Mouse (Mus musculus): ENCODE measurements around the gene Fam193a. TPM values are rescaled to one million over a fixed set of nuclear protein-coding genes. Genes with fewer than 3 reads are reported as not detected.

Gene Fam193a
- 17.3 TPM for polyA plus RNA-seq (2017; shearing (Covaris generic))

DNA sequence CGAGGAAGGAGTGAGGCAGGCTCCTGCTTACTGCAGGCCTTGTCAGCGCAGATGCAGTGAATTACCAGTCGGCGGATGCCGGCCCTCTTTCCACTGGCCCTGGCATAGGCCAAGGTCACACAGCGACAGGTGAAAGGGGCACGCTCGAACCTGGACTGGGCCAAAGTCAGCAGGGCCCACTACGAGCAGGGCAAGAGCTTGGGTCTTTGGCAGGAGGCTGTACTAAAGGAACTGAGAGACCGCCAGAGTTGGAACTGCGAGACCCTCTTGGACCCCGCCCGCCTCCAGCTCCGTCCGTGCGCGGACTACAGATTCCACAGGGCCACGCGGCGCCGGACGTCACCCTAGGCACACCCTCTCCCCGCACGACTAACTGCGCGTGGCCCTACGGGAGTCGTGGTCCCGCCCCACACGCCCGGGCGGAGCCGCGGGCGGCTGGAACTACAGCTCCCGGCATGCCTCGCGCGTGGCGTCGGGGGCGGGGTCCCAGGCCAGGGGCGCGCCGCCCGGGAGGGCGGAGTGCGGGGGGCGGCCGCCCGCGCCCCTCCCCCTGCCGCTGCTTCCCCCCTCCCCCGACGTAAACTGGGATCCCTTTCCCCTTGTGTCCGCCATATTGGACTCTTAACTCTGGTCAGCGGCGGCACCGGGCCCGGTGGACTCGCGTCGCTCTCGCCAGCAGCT, at the start of gene Fam193a:
Fam193a (plus strand) TSS at position 593 of the 681 bp plus-strand sequence.

DNA sequence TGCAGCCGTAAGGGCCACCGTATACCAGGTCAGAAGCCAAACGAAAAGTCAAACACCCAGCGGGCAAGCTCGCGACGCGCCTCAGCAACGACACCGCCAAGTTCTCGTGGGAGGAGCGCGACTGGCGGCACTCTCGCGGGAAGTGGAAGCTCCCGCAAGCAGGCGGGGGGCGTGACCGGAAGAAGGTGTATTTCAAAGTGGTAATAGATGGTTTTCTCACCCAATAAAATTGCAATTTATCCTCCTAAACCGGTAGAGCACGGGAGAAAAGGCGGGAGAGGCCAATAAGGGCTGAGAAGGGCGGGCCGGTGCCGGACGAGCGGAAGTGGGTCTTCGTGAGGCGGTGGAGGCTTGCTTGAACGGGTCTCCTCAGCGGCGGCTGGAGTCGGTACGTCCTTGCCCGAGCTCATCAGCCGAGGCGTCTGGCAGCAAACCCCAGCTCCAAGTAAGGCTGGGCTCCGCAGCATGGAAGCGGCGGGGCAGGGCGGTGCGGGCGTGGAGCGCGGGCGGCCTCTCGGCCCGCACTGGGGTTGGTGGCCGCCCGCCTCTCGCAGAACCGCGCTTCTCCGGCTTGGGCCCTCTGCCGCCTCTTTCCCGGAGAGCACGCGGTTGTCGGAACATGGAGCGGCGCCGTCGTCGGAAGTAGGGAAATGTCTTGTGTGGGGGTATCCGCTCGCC, 33.5 kb upstream of the Fam193a start, which contains the start of gene Rnf4:
Rnf4 (plus strand) TSS at position 193 of the 678 bp plus-strand sequence.

DNA sequence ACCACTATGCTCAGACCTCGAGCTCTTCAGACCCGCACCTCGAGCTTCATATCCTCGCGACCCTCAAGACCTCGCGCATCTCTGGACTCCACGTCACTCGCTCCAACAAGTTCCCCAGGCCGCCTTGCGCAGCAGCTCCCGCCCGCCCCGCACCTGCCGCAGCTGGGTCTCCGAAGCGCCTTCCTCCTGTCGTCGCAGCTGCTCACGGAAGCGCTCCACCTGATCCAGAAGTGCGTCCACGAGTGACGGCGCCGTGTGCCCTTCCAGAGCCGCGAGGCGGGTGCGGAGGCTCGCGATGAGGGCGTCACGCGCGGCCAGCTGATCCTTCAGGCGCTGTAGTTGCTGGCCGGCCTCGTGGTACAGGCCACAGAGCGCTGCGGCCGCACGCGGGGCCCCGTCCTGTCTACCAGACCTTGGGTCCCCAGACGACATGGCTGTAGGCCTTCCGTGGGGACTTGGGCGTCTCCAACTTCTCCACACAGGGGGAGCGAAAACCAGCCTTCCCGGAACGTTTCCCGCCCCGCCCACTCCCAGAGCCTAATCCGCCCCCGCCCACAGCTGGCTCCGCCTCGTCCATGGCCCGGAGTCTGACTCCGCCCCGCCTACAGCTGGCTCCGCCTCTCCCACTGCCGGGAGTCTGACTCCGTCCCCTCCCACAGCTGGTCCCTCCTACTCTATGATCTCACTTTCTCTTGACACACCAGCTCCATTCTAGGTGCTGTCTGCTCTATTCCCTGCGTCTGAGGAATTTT, 143.9 kb downstream of the Fam193a start, which contains the start of gene Tnip2:
Tnip2 (minus strand) TSS at position 526 of the 752 bp plus-strand sequence.

DNA sequence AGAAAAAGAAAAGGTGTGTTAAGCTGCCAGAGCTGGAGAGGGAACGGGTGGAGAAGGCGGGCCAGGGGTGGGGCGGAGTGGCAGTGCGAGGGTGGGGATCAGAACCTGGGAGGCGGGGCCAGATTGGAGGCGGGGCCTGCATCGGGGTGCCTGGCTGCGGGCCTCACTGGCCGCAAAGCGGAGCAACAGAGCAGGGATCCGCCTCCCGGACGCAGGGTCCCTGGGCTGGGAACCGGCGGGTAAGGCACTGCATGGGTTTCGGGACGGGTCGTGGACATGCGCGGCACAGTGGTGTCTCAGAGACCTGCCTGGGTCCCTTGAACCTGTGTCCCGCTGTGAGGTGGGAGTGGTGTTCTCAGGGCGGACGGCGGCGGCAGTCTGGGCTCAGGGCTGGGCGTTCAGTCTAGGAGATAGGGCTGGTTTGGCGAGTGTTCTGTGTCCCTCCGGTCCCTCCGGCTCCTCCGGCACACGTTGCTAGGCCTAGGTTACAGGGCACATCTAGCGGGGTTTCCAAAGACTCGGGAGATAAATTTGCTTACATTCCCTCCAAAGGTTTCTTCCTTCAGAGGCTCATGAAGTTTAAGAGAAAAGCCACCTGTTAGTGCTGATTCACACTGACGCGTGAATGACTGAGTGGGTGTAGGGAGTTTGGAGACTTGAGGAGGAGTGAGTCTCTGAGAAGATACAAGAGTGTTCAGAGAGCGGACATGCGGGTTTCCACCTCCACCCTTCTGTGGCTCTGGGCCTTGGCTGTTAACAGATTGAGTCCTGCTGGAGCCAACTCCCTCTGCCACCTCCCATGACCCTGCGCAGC, 156.1 kb downstream of the Fam193a start, which contains the start of gene Sh3bp2:
Sh3bp2 (plus strand) TSS at position 176 of the 814 bp plus-strand sequence.

Other genes with a start within 250 kb of the Fam193a start
- 0.36 TPM for gene Poln, start 200.5 kb upstream of the Fam193a start, polyA plus RNA-seq (2017; shearing (Covaris generic))
- 80.5 TPM for gene Haus3, start 200.4 kb upstream of the Fam193a start, polyA plus RNA-seq (2017; shearing (Covaris generic))
- 33.9 TPM for gene Mxd4, start 182.2 kb upstream of the Fam193a start, polyA plus RNA-seq (2017; shearing (Covaris generic))
- 3.2 TPM for gene Zfyve28, start 81.5 kb upstream of the Fam193a start, polyA plus RNA-seq (2017; shearing (Covaris generic))
- not detected for gene Cfap99, start 81.3 kb upstream of the Fam193a start, polyA plus RNA-seq (2017; shearing (Covaris generic))
- gene Rnf4, start 33.6 kb upstream of the Fam193a start, polyA plus RNA-seq (2017; shearing (Covaris generic)) = 231 TPM
- gene Tnip2, start 144.1 kb downstream of the Fam193a start, polyA plus RNA-seq (2017; shearing (Covaris generic)) = 45.7 TPM
- 6.8 TPM for gene Sh3bp2, start 155.9 kb downstream of the Fam193a start, polyA plus RNA-seq (2017; shearing (Covaris generic))
- gene Add1, start 203.7 kb downstream of the Fam193a start, polyA plus RNA-seq (2017; shearing (Covaris generic)) = 161 TPM

All from effector memory CD4-positive, alpha-beta T cell, adult 5 months (primary cell).